ENCODE assay signal across 10 mouse cellular contexts in the genomic region with DNA sequence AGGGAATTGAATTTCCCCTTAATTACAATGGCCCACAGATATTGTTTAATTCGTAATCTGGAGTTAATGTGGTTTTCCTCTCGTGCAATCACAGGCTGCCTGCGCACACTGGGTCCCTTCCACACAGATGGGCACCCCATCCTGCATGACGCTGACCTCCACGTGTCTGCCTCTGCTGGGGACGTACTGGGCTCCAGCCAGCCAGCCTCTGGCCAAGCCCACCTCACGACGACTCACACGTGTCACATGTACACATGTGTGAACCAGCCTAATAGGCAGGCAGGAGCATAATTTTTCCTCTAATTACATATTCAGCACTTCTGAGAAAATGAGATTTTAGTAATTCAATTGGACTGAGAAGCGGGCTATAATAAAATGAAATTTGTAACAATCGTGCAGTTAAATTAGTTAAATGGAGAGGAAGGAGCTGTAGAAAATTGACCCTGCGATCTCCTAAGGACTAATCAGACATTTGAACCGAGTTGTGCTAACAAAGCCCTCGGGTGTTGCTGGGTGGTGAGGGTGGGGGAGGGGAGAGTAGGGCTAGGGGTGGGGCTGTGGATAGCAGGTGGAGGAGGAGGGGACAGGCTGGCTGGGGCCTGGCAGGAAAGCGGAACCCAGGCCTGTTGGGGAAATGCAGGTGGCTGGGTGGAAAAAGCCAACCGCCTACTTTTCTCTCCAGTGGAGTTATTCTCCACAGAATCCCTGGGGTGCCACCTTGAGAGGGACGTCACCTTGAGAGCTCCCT.
A peak's percentile ranks its signal among the peaks of the same experiment; 100 is the strongest.
DNase-seq lines count a peak whose midpoint lies in the region; ATAC-seq and TF ChIP-seq lines count a peak whose summit lies in the region.
"Had no signal": no experiment of that assay in that cellular context is flagged by ENCODE, and none has a peak within 500 bp of the region (broad histone marks: within the 10 kb centered on the region; RNA-seq: fewer than 3 reads in every experiment).

No protein-coding gene starts in this region.

- peaks cover 44% of the 10 kb centered on the region for H3K4me1 ChIP-seq in hindbrain, embryonic 14.5 days (replicated peaks; ENCODE audit: control insufficient read depth, insufficient read depth, low read length)
- no peaks in the 10 kb centered on the region for H3K4me1 ChIP-seq in heart, embryonic 12.5 days (replicated peaks)
- H3K4me1 ChIP-seq: lung, embryonic 15.5 days had no signal

- no peak for TF ChIP-seq CTCF in layer of hippocampus, adult 2 months (conservative IDR thresholded peaks at IDR 0.05)
- TF ChIP-seq CTCF in brain, embryonic 14.5 days (IDR thresholded peaks at IDR 0.05; ENCODE audit: borderline replicate concordance, extremely low read depth, insufficient read depth, insufficient read length), result no peak

- no peaks in the 10 kb centered on the region for H3K9me3 ChIP-seq in hindbrain, embryonic 14.5 days (ENCODE audit: control insufficient read depth, low read length)
- no peaks in the 10 kb centered on the region for H3K9me3 ChIP-seq in heart, embryonic 12.5 days (replicated peaks)
- H3K9me3 ChIP-seq: embryonic facial prominence, embryonic 12.5 days; lung, embryonic 15.5 days had no signal

- 16% methylated on average over 17 of the region's 17 CpGs for WGBS in hindbrain, embryonic 14.5 days
- 40% methylated on average over 17 of the region's 17 CpGs for WGBS in heart, embryonic 12.5 days

- no peak for DNase-seq in layer of hippocampus, adult 2 months (ENCODE audit: low spot score in 2 of 2)
- DNase-seq in layer of hippocampus, adult 9-11 months, result no peak
- DNase-seq in brain, embryonic 14.5 days (ENCODE audit: low read depth), result peak; percentile 72
- DNase-seq in hindbrain, embryonic 14.5 days (ENCODE audit: low spot score), result no peak
- peak; percentile 33 for DNase-seq in thymus, postnatal 0 days (ENCODE audit: low spot score)
- DNase-seq in heart, adult 11 months, result no peak
- DNase-seq in liver, result no peak

- no peak overlapping the region for H3K4me2 ChIP-seq in hindbrain, embryonic 14.5 days (replicated peaks)
- H3K4me2 ChIP-seq in heart, embryonic 12.5 days, result no peak overlapping the region
- H3K4me2 ChIP-seq: embryonic facial prominence, embryonic 12.5 days; lung, embryonic 15.5 days had no signal

- peak overlapping the region; percentile 46; the same call in 1 of the 2 replicates for H3K27ac ChIP-seq in layer of hippocampus, adult 2 months
- H3K27ac ChIP-seq in hindbrain, embryonic 14.5 days, result peak overlapping the region; percentile 71
- no peak overlapping the region for H3K27ac ChIP-seq in heart, embryonic 12.5 days (ENCODE audit: poor library complexity, severe bottlenecking)
- H3K27ac ChIP-seq: embryonic facial prominence, embryonic 12.5 days; lung, embryonic 15.5 days had no signal

- 0 out of 2 replicates have a peak, but pooled peaks have one; percentile 41 for ATAC-seq in hindbrain, embryonic 14.5 days (ENCODE audit: low FRiP score)
- no peak for ATAC-seq in heart, embryonic 12.5 days (ENCODE audit: insufficient number of reproducible peaks, low FRiP score)

- no peaks in the 10 kb centered on the region for H3K36me3 ChIP-seq in hindbrain, embryonic 14.5 days (replicated peaks; ENCODE audit: control insufficient read depth, insufficient read depth)
- no peaks in the 10 kb centered on the region for H3K36me3 ChIP-seq in heart, embryonic 12.5 days
- H3K36me3 ChIP-seq: embryonic facial prominence, embryonic 12.5 days; lung, embryonic 15.5 days had no signal

- no peaks in the 10 kb centered on the region; the same call in 1 of the 2 replicates for H3K27me3 ChIP-seq in hindbrain, embryonic 14.5 days (ENCODE audit: control insufficient read depth, insufficient read depth, low read length)
- peaks cover 72% of the 10 kb centered on the region for H3K27me3 ChIP-seq in heart, embryonic 12.5 days (replicated peaks)
- H3K27me3 ChIP-seq: lung, embryonic 15.5 days had no signal

- H3K9ac ChIP-seq in hindbrain, embryonic 14.5 days, result no peak overlapping the region
- no peak overlapping the region for H3K9ac ChIP-seq in heart, embryonic 12.5 days
- H3K9ac ChIP-seq: embryonic facial prominence, embryonic 12.5 days; lung, embryonic 15.5 days had no signal

- no peak for TF ChIP-seq POLR2A in brain, embryonic 14.5 days (IDR thresholded peaks at IDR 0.05; ENCODE audit: borderline replicate concordance, extremely low read depth, insufficient read depth, insufficient read length, poor library complexity, severe bottlenecking)

- H3K4me3 ChIP-seq in layer of hippocampus, adult 2 months, result no peak overlapping the region
- H3K4me3 ChIP-seq in hindbrain, embryonic 14.5 days (replicated peaks; ENCODE audit: low read length), result no peak overlapping the region
- no peak overlapping the region for H3K4me3 ChIP-seq in heart, embryonic 12.5 days
- H3K4me3 ChIP-seq: embryonic facial prominence, embryonic 12.5 days; lung, embryonic 15.5 days had no signal

Comparison
In these comparisons a context has a peak if more than half of its experiments do, and no peak if none do; other contexts are left out.
1. DNase-seq: peak in brain, embryonic 14.5 days (single experiment) and thymus, postnatal 0 days (single experiment); none in layer of hippocampus, adult 2 months (0 of 2), layer of hippocampus, adult 9-11 months (single experiment), hindbrain, embryonic 14.5 days (single experiment), heart, adult 11 months (single experiment) and liver (single experiment).